Mouse (Mus musculus) mouse trophoblast stem cell (cell line): ENCODE data around the gene Stim1.

Experiments used
- in situ Hi-C, 2 experiments: fragments of 300-500 bp; cut with MseI, MboI; formaldehyde crosslinking; loops; 2 replicates in 1 of 2; 3 replicates in 1 of 2; pipeline ENCODE4 v1.15.1; 2025

Stim1 gene

DNA sequence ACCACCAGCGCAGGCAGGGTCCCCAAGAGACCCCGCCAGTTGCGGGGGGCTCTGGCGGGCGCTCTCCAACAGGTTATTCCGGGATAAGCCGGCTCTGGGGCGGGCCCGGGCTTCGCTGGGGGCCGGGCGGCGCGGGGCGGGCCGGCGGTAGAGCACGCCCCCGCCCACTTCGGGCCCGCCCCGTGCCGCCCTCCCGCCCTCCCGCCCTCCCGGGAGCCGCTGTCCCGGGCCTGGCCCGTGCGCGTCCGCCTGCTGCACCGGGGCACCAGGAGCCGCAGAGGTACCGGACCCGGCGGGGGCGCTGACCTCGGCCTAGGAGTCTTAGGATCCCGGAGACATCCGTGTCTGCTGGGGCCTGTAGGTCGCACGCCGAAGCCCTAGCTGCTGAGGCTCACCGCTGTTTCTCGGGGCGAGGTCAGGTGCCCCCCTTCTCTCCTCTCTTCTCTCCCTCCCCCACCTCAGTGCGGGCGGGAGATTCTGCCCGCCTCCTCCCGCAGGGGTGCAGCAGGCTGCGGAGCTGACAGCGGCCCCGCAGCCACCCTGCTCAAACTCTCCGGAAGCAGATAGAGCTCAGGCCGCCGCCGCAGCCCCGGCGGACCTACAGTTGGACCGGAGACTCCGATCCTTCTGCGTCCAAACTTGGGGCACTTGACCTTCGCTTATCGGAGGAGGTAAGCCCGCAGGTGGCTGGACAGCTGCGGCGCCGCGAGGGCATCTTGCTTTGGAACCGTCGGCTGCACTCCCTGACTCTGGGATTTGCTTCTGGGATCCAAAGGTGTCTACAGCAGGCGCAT, at the start of gene Stim1:
TSS of gene Stim1 (plus strand) at position 206 of the 794 bp plus-strand sequence.
- in situ Hi-C loops, result no loop called here

- in situ Hi-C loops, result no loop called here
These were observed 45.7 kb upstream of the Stim1 start for GRCm38 (mm10) chr7:102221899-102222298.

DNA sequence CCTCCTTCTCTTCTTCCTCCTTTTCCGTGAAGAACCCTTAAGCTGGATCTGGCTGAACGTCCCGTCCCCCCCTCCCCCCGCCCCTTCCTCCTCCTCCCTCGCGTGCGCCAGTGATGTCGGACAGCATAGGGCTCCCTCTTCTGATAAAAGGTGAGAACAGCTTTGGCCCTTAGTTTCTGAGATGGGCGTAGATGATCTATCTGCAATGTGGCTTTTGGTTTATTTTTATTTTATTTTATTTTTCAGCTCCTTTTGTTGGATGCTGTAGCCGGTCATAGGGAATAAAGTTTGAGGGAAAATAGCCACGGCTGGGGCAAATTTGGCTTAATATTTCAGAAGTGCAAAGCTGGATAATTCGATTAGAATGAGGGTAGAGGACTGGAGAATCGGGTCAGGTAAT, 45.3 kb upstream of the Stim1 start:
- in situ Hi-C loops, result no loop called here

DNA sequence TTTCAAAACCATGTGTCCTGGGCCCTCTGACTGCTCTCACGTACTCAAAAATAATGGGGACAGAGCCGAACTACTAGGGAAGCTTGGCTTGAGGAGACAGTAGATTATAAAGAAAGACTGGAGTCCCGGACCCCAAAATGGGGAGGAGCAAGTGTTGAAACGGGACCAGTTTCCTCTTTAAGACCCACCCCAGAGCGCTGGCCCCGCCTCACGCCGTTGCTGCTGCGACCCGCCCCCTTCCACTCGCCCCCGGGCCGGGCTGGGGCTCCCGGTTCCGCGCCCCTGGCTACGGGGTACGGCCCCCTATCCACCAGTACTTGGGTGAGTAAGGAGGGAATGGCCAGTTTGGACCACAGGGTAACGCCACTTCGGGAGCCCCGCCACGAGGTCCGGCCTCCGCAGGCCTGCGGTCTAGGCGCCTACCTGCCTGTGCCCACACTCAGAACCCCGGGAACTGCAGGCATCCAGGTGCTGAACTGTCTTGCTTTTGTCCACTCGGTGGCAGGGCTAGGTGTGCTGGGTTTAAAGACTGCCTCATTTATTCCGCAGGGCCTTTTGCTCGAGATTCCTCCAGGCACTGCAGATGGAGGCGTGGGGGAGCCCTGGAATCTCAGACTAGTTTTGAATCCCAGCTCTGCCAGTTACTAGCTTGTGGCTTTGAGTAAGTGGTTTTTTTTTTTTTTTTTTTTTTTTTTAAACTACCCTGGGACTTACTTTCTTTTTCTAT, 44.6 kb upstream of the Stim1 start:
- in situ Hi-C loops, result no loop called here

DNA sequence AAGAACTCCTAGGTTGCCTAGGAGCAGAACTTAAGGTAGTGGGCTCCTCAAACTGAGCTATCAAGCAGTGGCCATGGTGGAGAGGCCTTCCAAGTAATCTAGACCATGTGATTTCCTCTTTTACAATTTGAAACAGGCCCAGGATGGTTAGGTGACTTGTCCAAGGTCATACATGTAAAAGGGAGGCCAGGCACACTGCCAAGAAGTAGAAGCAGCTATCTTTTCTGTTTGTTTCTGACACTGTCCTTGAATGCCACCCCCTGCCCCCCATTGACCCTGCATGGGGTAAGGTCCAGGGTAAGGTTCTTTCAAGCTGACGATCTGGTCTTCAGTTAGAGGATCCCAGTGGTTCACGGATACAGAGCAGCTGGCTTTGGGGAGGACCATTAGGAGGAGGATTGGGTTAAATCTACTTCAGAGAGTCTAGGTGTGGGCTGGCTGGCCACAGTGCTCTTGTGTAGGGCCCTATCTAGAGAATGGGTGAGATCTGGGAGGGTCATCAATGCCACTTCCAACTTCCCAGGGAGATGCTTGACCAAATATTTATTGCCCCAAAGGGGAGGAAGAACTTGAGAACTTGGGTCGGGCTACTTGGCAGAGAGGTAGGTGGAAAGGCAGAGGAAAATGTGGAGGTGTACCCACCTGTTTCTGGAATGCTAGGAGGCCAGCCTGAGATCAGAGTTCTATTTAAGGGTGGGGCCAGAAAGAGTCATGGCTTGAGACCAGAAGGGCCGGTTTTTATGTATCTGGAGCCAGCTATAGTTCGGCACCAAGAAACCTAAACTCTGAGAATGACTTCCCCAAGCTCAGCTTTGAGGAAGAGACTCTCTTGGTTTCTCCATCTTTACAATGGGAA, 43.5 kb upstream of the Stim1 start:
- in situ Hi-C loops, result no loop called here

DNA sequence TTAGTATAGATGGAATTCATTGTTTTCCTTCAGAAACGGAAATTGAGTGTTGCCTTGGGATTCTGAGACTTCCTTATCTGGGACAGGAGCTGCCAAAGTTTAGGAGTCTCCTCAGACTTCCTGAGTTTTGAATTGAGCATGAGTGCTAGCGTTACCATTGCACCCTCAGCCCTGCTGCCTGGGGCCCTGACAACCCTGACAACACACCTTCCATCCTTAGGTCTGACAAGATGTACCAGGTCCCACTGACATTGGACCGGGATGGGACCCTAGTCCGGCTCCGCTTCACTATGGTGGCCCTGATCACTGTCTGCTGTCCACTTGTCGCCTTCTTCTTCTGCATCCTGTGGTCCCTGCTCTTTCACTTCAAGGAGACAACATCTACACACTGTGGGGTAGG, 41.6 kb upstream of the Stim1 start:
- in situ Hi-C loops, result no loop called here

DNA sequence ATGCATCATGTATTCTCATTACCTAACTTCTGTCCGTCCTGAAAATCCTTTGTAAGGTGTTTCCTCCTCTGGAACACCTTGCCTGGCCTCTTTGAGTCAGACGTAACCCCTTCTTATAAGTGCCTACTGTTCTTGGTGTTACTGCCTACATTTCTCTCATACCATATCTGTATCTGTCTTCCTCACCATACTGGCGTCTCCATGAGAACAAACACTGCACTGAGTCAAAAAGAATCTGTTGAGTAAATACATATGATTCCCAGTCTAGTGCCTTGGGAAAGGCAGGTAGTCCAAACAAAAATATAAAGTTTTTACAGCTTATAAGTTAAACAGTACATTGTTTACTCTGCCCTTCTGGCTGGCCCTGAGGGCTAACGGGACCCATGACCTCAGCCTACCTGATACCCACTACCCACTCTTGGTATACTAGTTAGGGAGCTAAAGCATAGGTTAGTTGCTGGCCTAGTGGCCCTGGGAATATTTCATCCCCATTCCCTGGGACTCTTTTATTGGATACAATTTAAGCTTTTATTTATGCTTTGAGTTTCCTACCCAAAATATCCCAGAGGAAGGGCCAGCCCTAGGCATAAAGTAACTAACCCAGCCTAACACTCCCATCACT, 39.4 kb upstream of the Stim1 start:
- in situ Hi-C loops, result no loop called here

- in situ Hi-C loops, result no loop called here
These were observed 37.8 kb upstream of the Stim1 start for GRCm38 (mm10) chr7:102229814-102230213.

- in situ Hi-C loops, result no loop called here
These were observed 34.5 kb upstream of the Stim1 start for GRCm38 (mm10) chr7:102233059-102233458.

- in situ Hi-C loops, result no loop called here
These were observed 28.8 kb upstream of the Stim1 start for GRCm38 (mm10) chr7:102238686-102239286.

GRCm38 (mm10) chr7:102239591-102239990, 28.0 kb upstream of the Stim1 start:
- in situ Hi-C loops, result no loop called here

GRCm38 (mm10) chr7:102242371-102242770, 25.2 kb upstream of the Stim1 start:
- in situ Hi-C loops, result no loop called here

GRCm38 (mm10) chr7:102242917-102243316, 24.7 kb upstream of the Stim1 start:
- in situ Hi-C loops, result no loop called here

DNA sequence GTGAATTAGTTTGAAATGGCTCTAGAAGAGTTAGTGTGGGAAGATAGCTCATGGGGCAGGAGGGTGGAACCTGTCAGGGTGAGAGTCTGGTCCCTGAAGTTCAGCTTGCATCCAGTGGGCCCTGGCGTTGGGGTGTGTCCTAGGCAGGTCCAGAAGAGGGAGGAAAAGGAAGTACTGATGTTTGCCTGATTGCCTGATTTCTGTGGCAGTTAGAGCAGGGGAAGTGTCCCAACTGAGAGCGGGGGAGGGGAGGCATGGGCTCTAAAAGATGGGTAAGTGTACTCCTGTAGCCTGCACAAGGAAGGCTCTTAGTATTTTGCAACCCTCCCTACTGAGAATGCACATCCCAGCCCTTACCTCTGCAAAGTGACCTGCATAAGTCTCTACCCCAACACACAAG, 23.7 kb upstream of the Stim1 start:
- in situ Hi-C loops, result no loop called here

DNA sequence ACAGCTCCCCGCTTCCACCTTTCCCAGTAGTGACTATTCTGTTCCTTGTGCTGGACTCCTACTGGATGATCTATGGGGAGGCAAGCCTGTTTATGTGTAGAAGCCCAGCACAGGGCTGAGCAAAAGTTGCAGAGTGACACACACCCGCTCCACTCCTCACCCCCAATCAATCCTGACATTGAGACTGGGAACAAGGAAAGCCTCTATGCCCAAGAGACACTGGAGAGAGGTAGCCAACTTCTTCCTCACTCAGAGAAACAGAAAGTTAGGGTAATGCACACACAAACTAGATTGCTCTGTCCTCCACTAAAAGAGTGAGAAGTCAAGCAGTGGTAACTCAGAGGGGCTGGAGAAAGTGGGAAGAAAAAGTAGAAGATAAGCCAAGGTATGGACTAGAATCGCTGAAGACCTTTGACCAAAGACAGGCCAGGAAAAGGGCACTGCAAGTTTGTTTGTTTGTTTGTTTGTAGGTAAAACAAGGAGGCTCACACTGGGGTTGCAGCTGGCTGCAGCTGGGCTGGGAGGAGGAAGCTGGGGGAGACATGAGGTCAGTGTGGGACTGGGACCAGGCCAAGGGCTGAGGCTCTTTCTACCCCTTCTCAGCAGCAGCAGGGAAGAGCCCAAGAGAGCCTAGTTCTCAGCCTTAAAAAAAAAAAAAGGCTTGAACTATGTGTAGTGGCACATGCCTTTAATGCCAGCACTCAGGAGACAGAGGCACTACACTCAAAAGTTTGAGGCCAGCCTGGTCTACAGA, 22.6 kb upstream of the Stim1 start:
- in situ Hi-C loops, result no loop called here

- in situ Hi-C loops, result no loop called here
These were observed 21.8 kb upstream of the Stim1 start for GRCm38 (mm10) chr7:102245775-102246174.

- in situ Hi-C loops, result no loop called here
These were observed 21.3 kb upstream of the Stim1 start for GRCm38 (mm10) chr7:102246265-102246664.

- in situ Hi-C loops, result no loop called here
These were observed 20.4 kb upstream of the Stim1 start for GRCm38 (mm10) chr7:102246956-102247797.

- in situ Hi-C loops, result no loop called here
These were observed 18.8 kb upstream of the Stim1 start for GRCm38 (mm10) chr7:102248691-102249404.
